Mouse (Mus musculus): ENCODE data around the gene Unc79.

DNA sequence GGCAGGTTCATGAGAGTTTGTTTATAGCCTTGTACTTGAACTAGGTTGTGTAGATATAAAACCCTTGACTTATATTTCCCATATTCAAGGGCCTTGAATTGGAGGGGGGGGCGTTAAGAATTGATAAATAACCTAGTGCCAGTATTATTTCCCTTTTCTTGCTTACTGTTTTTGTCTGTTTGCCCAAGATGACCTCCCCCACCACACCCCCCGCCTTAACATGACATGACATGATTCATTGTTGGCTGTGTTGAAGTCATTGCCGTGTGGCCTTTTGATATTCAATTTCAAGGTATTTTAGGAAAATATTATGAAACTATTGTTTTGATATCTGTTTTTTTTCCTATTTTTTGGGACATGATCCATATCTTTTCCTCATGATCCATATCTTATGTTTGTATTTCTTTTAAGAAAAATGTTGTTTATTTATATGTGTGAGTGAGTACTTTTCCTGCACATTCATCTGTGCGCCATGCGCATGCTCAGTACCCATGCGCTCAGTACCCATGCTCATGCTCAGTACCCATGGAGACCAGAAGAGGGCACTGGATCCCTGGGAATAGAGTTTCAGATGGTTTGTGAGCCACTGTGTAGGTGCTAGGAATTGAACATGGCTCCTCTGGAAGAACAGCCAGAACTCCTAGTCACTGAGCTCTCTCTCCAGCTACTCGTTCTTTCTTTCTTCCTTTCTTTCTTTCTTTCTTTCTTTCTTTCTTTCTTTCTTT lies 11.6 kb downstream of the Unc79 start:
- no peak for TF ChIP-seq CTCF (IDR thresholded peaks at IDR 0.05)
- no peak for TF ChIP-seq EP300 (IDR thresholded peaks at IDR 0.05)
